Mouse (Mus musculus) layer of hippocampus, postnatal 10 days (tissue): ENCODE data around the gene Sesn2. TPM values are rescaled to one million over a fixed set of nuclear protein-coding genes. Genes with fewer than 3 reads are reported as not detected.
A peak's percentile ranks its signal among the peaks of the same experiment; 100 is the strongest.
"Not testable (repeated sequence)": the region's sequence is repeated elsewhere in the genome, so short reads cannot be mapped to it uniquely, and the experiment has no call there.

ENCODE experiments used
- DNase-seq, 2 experiments: peaks; one replicate each; pipeline ENCODE4 v3.0.0; 2021; ENCODE audit warnings: low spot score in 2 of 2
- long read RNA-seq: library from polyadenylated mRNA; stranded (forward); transcript quantifications from one replicate; pipeline ENCODE4 v2.0.0, GENCODE M21; 2023
- total RNA-seq, 2 experiments: library from RNA; stranded (reverse); gene quantifications; 2 replicates each; pipeline ENCODE4 v1.2.3; 2021

Sesn2 gene
- total RNA-seq: 10 to 100 TPM; 15.3 to 16.1 TPM
- long read RNA-seq, partial matches to known transcripts: 2 of 2 reads
- long read RNA-seq, other reads (novel, unspliced or antisense): 0 of 2 reads

- DNase-seq: peak; percentile 95 to 96
Measured at GRCm38 (mm10) chr4:132510352-132510798, at the start of gene Sesn2. Gene Sesn2 (minus strand): TSS chr4:132510501.

GRCm38 (mm10) chr4:132555550-132555949, 45.2 kb upstream of the Sesn2 start:
- DNase-seq: not testable (repeated sequence)

- no peak for DNase-seq
Measured at GRCm38 (mm10) chr4:132554653-132555052, 44.4 kb upstream of the Sesn2 start.

- no peak for DNase-seq
Measured at GRCm38 (mm10) chr4:132554221-132554620, 43.9 kb upstream of the Sesn2 start.

- peak; percentile 59 to 66 for DNase-seq
Measured at GRCm38 (mm10) chr4:132545851-132546250, 35.5 kb upstream of the Sesn2 start.

- DNase-seq: no peak
Measured at GRCm38 (mm10) chr4:132542724-132543123, 32.4 kb upstream of the Sesn2 start.

GRCm38 (mm10) chr4:132541413-132541812, 31.1 kb upstream of the Sesn2 start:
- no peak for DNase-seq

- no peak for DNase-seq
Measured at GRCm38 (mm10) chr4:132539481-132539880, 29.2 kb upstream of the Sesn2 start.

GRCm38 (mm10) chr4:132535406-132536121, 25.3 kb upstream of the Sesn2 start, which contains the start of gene Dnajc8:
Gene Dnajc8 (plus strand): TSS chr4:132535550.
- peak; percentile 95 to 97 for DNase-seq

- peak; percentile 83 to 89 for DNase-seq
Measured at GRCm38 (mm10) chr4:132532981-132533916, 22.9 kb upstream of the Sesn2 start, which contains the start of gene Atpif1. Gene Atpif1 (minus strand): TSS chr4:132533659.

- DNase-seq: no peak
Measured at GRCm38 (mm10) chr4:132532496-132532895, 22.2 kb upstream of the Sesn2 start.

GRCm38 (mm10) chr4:132530033-132530804, 19.9 kb upstream of the Sesn2 start:
- DNase-seq: no peak

- no peak for DNase-seq
Measured at GRCm38 (mm10) chr4:132529344-132529743, 19.0 kb upstream of the Sesn2 start.

GRCm38 (mm10) chr4:132527917-132528522, 17.7 kb upstream of the Sesn2 start:
- DNase-seq: no peak

GRCm38 (mm10) chr4:132526678-132527077, 16.4 kb upstream of the Sesn2 start:
- DNase-seq: no peak

GRCm38 (mm10) chr4:132524808-132525207, 14.5 kb upstream of the Sesn2 start:
- DNase-seq: no peak

GRCm38 (mm10) chr4:132524321-132524741, 14.0 kb upstream of the Sesn2 start:
- no peak for DNase-seq

GRCm38 (mm10) chr4:132519188-132519587, 8.9 kb upstream of the Sesn2 start:
- no peak for DNase-seq

GRCm38 (mm10) chr4:132518066-132518465, 7.8 kb upstream of the Sesn2 start:
- no peak for DNase-seq

- DNase-seq: peak; percentile 82 to 87
Measured at GRCm38 (mm10) chr4:132515369-132516155, 5.3 kb upstream of the Sesn2 start.
